Mouse (Mus musculus) myocyte (in vitro differentiated cells): ENCODE data around the gene Scfd2.

Experiments
- CEBPB ChIP-seq: IDR thresholded peaks from 2 replicates; pipeline ENCODE4 v1.6.1; 2011; ENCODE audit warnings: mild to moderate bottlenecking, moderate library complexity; ENCODE audit not compliant: poor library complexity, insufficient read depth, severe bottlenecking
- E2F4 ChIP-seq: IDR thresholded peaks from one replicate; pipeline ENCODE4 v1.6.1; 2011; ENCODE audit warnings: mild to moderate bottlenecking, control low read depth, moderate library complexity; ENCODE audit not compliant: insufficient read depth
- MAX ChIP-seq: IDR thresholded peaks from one replicate; pipeline ENCODE4 v1.6.1; 2011; ENCODE audit warnings: low read depth, mild to moderate bottlenecking, control low read depth
- MYOD1 ChIP-seq, 3 experiments: IDR thresholded peaks; one replicate each; pipeline ENCODE4 v1.6.1; 2011; ENCODE audit warnings: control low read depth in 2 of 3, low read depth in 2 of 3, mild to moderate bottlenecking in 2 of 3, moderate library complexity in 1 of 3; ENCODE audit not compliant: insufficient read length in 2 of 3, control insufficient read depth in 1 of 3
- MYOG ChIP-seq, 3 experiments: IDR thresholded peaks; one replicate each; pipeline ENCODE4 v1.6.1; 2011; ENCODE audit warnings: control low read depth in 2 of 3, low read depth in 2 of 3, mild to moderate bottlenecking in 2 of 3; ENCODE audit not compliant: insufficient read length in 2 of 3, control insufficient read depth in 1 of 3, insufficient read depth in 1 of 3
- POLR2A ChIP-seq: IDR thresholded peaks from one replicate; pipeline ENCODE4 v1.6.1; 2011; ENCODE audit warnings: low read depth, mild to moderate bottlenecking, control low read depth, moderate library complexity; ENCODE audit not compliant: insufficient read length
- POLR2AphosphoS2 ChIP-seq: IDR thresholded peaks from one replicate; pipeline ENCODE4 v1.6.1; 2011; ENCODE audit warnings: low read depth, control low read depth; ENCODE audit not compliant: insufficient read length
- REST ChIP-seq: IDR thresholded peaks from one replicate; pipeline ENCODE4 v1.6.1; 2011; ENCODE audit warnings: mild to moderate bottlenecking, control low read depth, moderate library complexity; ENCODE audit not compliant: insufficient read depth, insufficient read length
- SRF ChIP-seq: IDR thresholded peaks from one replicate; pipeline ENCODE4 v1.6.1; 2011; ENCODE audit warnings: low read depth; ENCODE audit not compliant: control insufficient read depth, insufficient read length
- TCF12 ChIP-seq: IDR thresholded peaks from one replicate; pipeline ENCODE4 v1.6.1; 2011; ENCODE audit warnings: mild to moderate bottlenecking, control low read depth; ENCODE audit not compliant: poor library complexity, insufficient read depth, severe bottlenecking
- TCF3 ChIP-seq: IDR thresholded peaks from one replicate; pipeline ENCODE4 v1.6.1; 2011; ENCODE audit warnings: low read depth, control low read depth; ENCODE audit not compliant: insufficient read length
- USF1 ChIP-seq: IDR thresholded peaks from one replicate; pipeline ENCODE4 v1.6.1; 2011; ENCODE audit warnings: low read depth, mild to moderate bottlenecking, control low read depth, moderate library complexity

DNA sequence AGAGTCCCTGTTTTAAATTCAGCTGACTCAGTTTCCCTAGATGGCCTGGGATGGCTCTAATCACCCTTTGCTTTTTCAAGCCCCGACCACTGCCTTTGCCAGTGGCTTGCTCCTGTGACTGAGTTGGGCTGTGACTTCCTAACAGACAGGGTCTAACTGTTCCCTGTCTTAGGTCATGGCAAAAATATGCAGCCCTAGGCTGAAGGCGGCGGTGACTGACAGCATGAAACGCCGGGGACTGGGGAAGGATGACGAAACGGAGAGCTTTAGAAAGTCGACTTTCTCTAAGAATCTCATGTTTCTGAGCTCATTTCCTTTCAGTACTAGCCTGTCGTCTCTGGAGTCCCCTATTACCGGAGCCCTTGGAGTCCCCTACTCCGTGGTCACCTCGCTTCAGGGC lies 359.4 kb downstream of the Scfd2 start:
- TF ChIP-seq POLR2A (no peak), MYOD1 (IDR thresholded peaks at IDR 0.05; ENCODE audit: control insufficient read depth in 1 of 3, insufficient read length in 2 of 3, low read depth in 2 of 3) (no peak), MYOG (IDR thresholded peaks at IDR 0.05; ENCODE audit: control insufficient read depth in 1 of 3, insufficient read depth in 1 of 3, insufficient read length in 2 of 3, low read depth in 2 of 3) (no peak), USF1 (no peak), TCF12 (no peak), SRF (no peak), POLR2AphosphoS2 (no peak), E2F4 (no peak), MAX (no peak), TCF3 (no peak), CEBPB (no peak), REST (no peak)
